Mouse (Mus musculus) G1E (cell line): ENCODE data around the gene Dok5.

Experiments used
- CTCF ChIP-seq: IDR thresholded peaks from 2 replicates; pipeline ENCODE4 v1.5.1; 2012; ENCODE audit warnings: low read depth, low read length, inconsistent platforms, mixed read lengths
- POLR2AphosphoS5 ChIP-seq: IDR thresholded peaks from 2 replicates; pipeline ENCODE4 v1.6.1; 2012; ENCODE audit warnings: low read depth, low read length, inconsistent platforms; ENCODE audit not compliant: insufficient replicate concordance

GRCm38 (mm10) chr2:170884209-170884801 lies 152.7 kb downstream of the Dok5 start:
- TF ChIP-seq CTCF, result no peak
- TF ChIP-seq POLR2AphosphoS5, result no peak
